Mouse (Mus musculus): Measurements from ENCODE around the gene Ptprm.

- TF ChIP-seq CTCF (IDR thresholded peaks at IDR 0.05) (no peak), EP300 (IDR thresholded peaks at IDR 0.05) (no peak)
Measured at GRCm38 (mm10) chr17:67006740-67007385, 347.4 kb downstream of the Ptprm start.
